Mouse (Mus musculus): ENCODE data around the gene Ctnna3.
"Not testable (repeated sequence)": the region's sequence is repeated elsewhere in the genome, so short reads cannot be mapped to it uniquely, and the experiment has no call there.

Gene Ctnna3

DNA sequence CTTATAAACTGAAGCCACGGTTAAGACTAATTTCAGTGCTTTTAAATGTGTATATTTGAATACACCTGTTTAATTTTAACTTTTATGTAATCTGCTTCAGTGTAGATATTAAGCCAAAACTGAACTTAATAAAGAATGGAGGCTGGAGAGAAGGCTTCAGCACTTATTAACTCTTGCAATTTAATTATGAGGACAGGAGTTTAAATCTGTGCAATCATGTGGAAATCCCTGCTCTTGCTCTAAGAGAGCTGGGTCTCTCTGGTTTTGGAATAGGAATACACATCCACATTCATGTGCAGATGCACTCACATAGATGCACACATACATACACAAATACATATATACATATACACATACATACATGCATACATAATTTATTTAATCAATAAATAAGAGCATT is 1468.8 kb downstream of the Ctnna3 start:
- DNase-seq (ENCODE audit: low spot score): no peak

DNA sequence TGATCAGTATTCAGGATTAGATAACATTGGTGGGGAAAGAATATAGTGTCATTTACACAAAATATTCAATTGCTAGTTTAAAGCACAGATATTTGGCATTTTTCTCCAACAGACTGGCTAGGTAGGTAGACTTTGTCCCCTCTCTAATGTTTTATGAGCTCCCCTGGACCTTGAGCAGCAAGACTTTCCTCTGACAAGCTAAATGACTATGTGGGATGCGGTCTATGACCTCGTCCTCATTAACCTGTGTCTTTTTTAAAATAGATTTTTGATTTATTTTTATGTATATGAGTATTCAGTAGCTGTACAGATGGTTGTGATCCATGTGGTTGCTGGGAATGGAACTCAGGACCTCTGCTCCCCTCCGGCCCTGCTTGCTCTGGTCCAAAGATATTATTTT is 1471.8 kb downstream of the Ctnna3 start:
- DNase-seq (ENCODE audit: low spot score): no peak

DNA sequence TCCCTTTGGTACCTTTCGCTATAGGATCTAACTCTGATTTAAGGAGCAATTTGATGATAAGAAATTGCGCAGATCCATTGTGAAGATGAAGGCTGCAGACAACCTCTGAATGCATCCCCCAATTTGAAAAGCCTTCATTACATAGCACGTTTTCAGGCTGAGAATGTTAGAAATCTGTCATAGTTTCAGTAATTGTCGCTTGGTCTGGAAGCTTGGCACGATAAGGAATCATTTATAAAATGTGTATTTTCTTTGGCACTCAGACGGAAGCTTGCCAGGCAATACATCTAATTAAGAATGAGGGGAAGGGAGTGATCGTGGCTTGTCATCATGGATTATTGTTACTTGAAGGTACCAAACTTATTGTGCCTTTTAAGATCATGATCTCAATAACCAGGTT is 1511.1 kb downstream of the Ctnna3 start:
- DNase-seq (ENCODE audit: low spot score): no peak

DNA sequence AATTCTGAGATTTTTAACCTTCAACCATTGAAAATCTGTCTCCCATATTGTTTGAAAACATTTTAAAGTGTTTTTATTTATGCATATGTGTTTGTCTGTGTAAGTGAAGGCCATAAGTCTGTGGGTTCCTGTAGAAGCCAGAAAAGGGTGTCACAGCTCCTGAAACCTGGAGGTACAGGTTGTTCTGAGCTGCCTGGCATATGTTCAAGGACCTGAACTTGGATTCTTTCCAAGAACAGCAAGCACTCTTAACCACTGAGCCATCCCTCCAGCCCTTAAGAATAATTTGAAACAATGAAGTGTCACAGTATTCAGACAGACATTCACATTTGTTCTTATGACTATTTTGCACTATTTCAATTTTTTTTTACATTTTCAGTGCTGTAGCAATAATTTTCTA is 1528.5 kb downstream of the Ctnna3 start:
- DNase-seq (ENCODE audit: low spot score): no peak

DNA sequence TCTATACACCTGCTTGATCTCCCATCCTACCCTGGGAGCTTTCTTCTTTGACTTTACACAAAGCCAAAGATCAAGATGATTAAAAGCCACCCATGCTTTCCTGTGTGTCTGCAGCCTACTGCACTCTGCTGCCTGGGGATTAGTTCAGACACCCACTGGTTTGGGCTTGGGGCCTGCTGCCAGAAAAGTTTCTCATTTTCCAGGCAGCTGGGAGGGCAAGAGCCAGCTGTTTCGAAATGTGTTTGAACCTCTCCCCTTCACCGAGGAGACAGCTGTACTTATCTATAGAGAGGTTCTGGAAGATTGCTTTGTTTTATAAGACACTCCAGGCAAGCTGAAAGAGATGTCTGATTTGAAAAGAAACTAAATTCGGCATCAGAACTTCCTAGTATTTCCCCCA is 1563.0 kb downstream of the Ctnna3 start:
- DNase-seq (ENCODE audit: low spot score): no peak

DNA sequence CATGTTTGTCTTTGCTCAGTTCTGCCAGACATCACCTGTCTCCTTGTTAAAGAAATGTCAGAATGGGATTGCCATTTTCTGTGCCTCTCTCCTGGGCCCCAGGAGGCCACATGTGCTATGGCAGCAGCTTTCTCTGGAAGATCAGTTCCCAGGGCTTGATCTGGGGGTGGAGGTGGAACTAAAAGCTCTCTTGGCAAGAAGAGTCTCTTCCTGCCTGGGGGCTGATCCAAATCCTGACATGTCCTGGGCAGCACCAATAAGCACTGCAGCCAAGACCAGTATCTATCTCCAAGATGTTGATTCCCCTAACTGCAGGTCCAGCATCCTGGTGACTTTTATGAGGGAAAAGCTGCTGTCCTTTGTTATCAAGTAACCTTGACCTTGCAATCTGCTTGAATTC is 1583.6 kb downstream of the Ctnna3 start:
- no peak for DNase-seq (ENCODE audit: low spot score)

DNA sequence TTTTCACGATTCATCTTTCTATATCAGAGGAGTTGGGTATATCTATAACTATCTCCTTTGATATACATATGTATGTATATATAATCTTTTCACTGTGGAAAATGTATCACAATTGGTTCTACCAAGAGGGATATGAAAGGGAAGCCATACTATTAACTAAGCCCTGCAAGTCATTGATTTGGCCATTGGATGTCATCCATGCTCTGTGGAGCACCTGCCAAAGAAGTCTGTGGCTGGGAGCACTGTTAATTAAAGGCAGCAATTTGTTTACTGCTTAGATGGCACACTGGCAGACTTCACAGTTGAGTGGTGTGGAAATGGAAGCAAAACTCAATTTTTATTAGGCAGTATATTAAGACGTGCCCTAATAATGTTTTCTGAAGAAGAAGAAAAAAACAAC is 1592.8 kb downstream of the Ctnna3 start:
- no peak for DNase-seq (ENCODE audit: low spot score)

DNA sequence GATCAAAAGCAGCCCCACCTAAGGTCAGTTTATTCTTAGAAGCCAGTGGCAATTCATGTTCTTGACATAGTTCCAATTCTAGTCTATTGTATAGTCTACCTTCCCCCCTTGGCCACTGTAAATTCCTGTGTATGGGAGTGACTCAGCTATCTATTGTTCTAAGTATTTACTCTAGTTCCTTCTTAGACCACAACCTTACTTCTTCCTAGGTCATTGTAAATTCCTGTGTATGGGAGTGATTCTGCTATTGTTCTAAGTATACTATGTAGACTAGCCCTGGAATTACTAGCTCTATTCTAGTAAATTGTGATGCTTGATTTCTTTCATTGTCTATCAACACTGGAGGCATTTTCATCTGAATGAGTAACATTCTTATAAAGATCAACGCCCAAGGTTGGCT is 1603.6 kb downstream of the Ctnna3 start:
- not testable (repeated sequence) for DNase-seq (ENCODE audit: low spot score)
